Mouse (Mus musculus): ENCODE results near the gene Atp2b2. TPM values are rescaled to one million over a fixed set of nuclear protein-coding genes. Genes with fewer than 3 reads are reported as not detected.

Gene Atp2b2
- total RNA-seq, 2 experiments from 2014 or later: 0.15 TPM; not detected in 1

GRCm38 (mm10) chr6:113861938-113862337 lies 180.5 kb downstream of the Atp2b2 start:
- no peak for ATAC-seq (replicated peaks; ENCODE audit: poor library complexity, severe bottlenecking)

- ATAC-seq (replicated peaks; ENCODE audit: poor library complexity, severe bottlenecking): no peak
Observed at GRCm38 (mm10) chr6:113861375-113861770, 181.0 kb downstream of the Atp2b2 start.

GRCm38 (mm10) chr6:113860735-113861374 lies 181.6 kb downstream of the Atp2b2 start:
- no peak for ATAC-seq (replicated peaks; ENCODE audit: poor library complexity, severe bottlenecking)

GRCm38 (mm10) chr6:113860023-113860734 lies 182.2 kb downstream of the Atp2b2 start:
- no peak for ATAC-seq (replicated peaks; ENCODE audit: poor library complexity, severe bottlenecking)

- ATAC-seq (replicated peaks; ENCODE audit: poor library complexity, severe bottlenecking): no peak
Observed at GRCm38 (mm10) chr6:113858317-113858716, 184.1 kb downstream of the Atp2b2 start.

GRCm38 (mm10) chr6:113857310-113857873 lies 185.0 kb downstream of the Atp2b2 start:
- no peak for ATAC-seq (replicated peaks; ENCODE audit: poor library complexity, severe bottlenecking)

- ATAC-seq (replicated peaks; ENCODE audit: poor library complexity, severe bottlenecking): no peak
Observed at GRCm38 (mm10) chr6:113856790-113857189, 185.6 kb downstream of the Atp2b2 start.

- no peak for ATAC-seq (replicated peaks; ENCODE audit: poor library complexity, severe bottlenecking)
Observed at GRCm38 (mm10) chr6:113856095-113856646, 186.2 kb downstream of the Atp2b2 start.

GRCm38 (mm10) chr6:113855581-113855980 lies 186.8 kb downstream of the Atp2b2 start:
- no peak for ATAC-seq (replicated peaks; ENCODE audit: poor library complexity, severe bottlenecking)

- peak; percentile 90 for ATAC-seq (replicated peaks; ENCODE audit: poor library complexity, severe bottlenecking)
Observed at GRCm38 (mm10) chr6:113852318-113852717, 190.1 kb downstream of the Atp2b2 start.

GRCm38 (mm10) chr6:113849819-113850218 lies 192.6 kb downstream of the Atp2b2 start:
- peak; percentile 78 for ATAC-seq (replicated peaks; ENCODE audit: poor library complexity, severe bottlenecking)

- ATAC-seq (replicated peaks; ENCODE audit: poor library complexity, severe bottlenecking): no peak
Observed at GRCm38 (mm10) chr6:113848655-113849054, 193.8 kb downstream of the Atp2b2 start.

GRCm38 (mm10) chr6:113847092-113847491 lies 195.3 kb downstream of the Atp2b2 start:
- no peak for ATAC-seq (replicated peaks; ENCODE audit: poor library complexity, severe bottlenecking)

GRCm38 (mm10) chr6:113843248-113843647 lies 199.2 kb downstream of the Atp2b2 start:
- no peak; the same call in 1 of the 2 replicates for ATAC-seq (replicated peaks; ENCODE audit: poor library complexity, severe bottlenecking)

- ATAC-seq (replicated peaks; ENCODE audit: poor library complexity, severe bottlenecking): no peak; the same call in 1 of the 2 replicates
Observed at GRCm38 (mm10) chr6:113838493-113838892, 203.9 kb downstream of the Atp2b2 start.

- peak; percentile 84 for ATAC-seq (replicated peaks; ENCODE audit: poor library complexity, severe bottlenecking)
Observed at GRCm38 (mm10) chr6:113837740-113838139, 204.7 kb downstream of the Atp2b2 start.

GRCm38 (mm10) chr6:113836545-113836944 lies 205.9 kb downstream of the Atp2b2 start:
- no peak for ATAC-seq (replicated peaks; ENCODE audit: poor library complexity, severe bottlenecking)

GRCm38 (mm10) chr6:113830463-113830862 lies 211.9 kb downstream of the Atp2b2 start:
- ATAC-seq (replicated peaks; ENCODE audit: poor library complexity, severe bottlenecking): no peak

- no peak for ATAC-seq (replicated peaks; ENCODE audit: poor library complexity, severe bottlenecking)
Observed at GRCm38 (mm10) chr6:113827309-113827708, 215.1 kb downstream of the Atp2b2 start.

- ATAC-seq (replicated peaks; ENCODE audit: poor library complexity, severe bottlenecking): peak; percentile 75
Observed at GRCm38 (mm10) chr6:113822417-113822816, 220.0 kb downstream of the Atp2b2 start.

GRCm38 (mm10) chr6:113816690-113817089 lies 225.7 kb downstream of the Atp2b2 start:
- peak; percentile 75 for ATAC-seq (replicated peaks; ENCODE audit: poor library complexity, severe bottlenecking)

Data from granulocyte monocyte progenitor cell, adult 5-6 weeks (primary cell).